Mouse (Mus musculus) hindbrain, embryonic 15.5 days (tissue): ENCODE results near the gene Bmp2. TPM values are rescaled to one million over a fixed set of nuclear protein-coding genes. Genes with fewer than 3 reads are reported as not detected.

Experiments
- ATAC-seq: fragments of 200-750 bp; cut with Nextera tagmentation; 2 replicates; pipeline ENCODE4 v1.8.0; 2017; ENCODE audit warnings: low read depth, moderate number of reproducible peaks, moderate TSS enrichment; ENCODE audit not compliant: low FRiP score
- H3K27ac ChIP-seq: fragments of 300-500 bp; sonication (generic); replicated peaks from 2 replicates; pipeline ENCODE4 v1.5.1; 2015; ENCODE audit warnings: mild to moderate bottlenecking, inconsistent platforms
- H3K27me3 ChIP-seq: fragments of 300-500 bp; sonication (generic); 2 replicates; pipeline ENCODE4 v1.6.1; 2015; ENCODE audit warnings: control low read depth, inconsistent platforms
- H3K36me3 ChIP-seq: fragments of 300-500 bp; sonication (generic); 2 replicates; pipeline ENCODE4 v1.6.1; 2015; ENCODE audit warnings: control low read depth, inconsistent platforms
- H3K4me1 ChIP-seq: fragments of 300-500 bp; sonication (generic); replicated peaks from 2 replicates; pipeline ENCODE4 v1.6.1; 2015; ENCODE audit warnings: control low read depth, inconsistent platforms
- H3K4me2 ChIP-seq: fragments of 300-500 bp; sonication (generic); 2 replicates; pipeline ENCODE4 v1.6.1; 2015; ENCODE audit warnings: moderate library complexity, mild to moderate bottlenecking, inconsistent platforms
- H3K4me3 ChIP-seq: fragments of 300-500 bp; sonication (generic); 2 replicates; pipeline ENCODE4 v1.5.1; 2015; ENCODE audit warnings: mild to moderate bottlenecking, inconsistent platforms
- H3K9ac ChIP-seq: fragments of 300-500 bp; sonication (generic); 2 replicates; pipeline ENCODE4 v1.6.1; 2015; ENCODE audit warnings: inconsistent platforms
- H3K9me3 ChIP-seq: fragments of 300-500 bp; sonication (generic); 2 replicates; pipeline ENCODE4 v1.6.1; 2016; ENCODE audit warnings: control low read depth, inconsistent platforms
- WGBS: fragments of 180-500 bp; shearing (Covaris S2); methylation state at CpG from one replicate; pipeline ENCODE4 v1.1.7; 2015; 5-methylcytosine and 5-hydroxymethylcytosine counted together
- polyA plus RNA-seq: library from polyadenylated mRNA; unstranded; fragments of >200 nt; fragmentation: Nextera tagmentation; extraction: Ambion mirVana; gene quantifications from 2 replicates; pipeline ENCODE4 v1.2.1, GENCODE M21; 2015

The Bmp2 gene
- polyA plus RNA-seq = 3.6 and 3.8 TPM in 2 replicates

DNA sequence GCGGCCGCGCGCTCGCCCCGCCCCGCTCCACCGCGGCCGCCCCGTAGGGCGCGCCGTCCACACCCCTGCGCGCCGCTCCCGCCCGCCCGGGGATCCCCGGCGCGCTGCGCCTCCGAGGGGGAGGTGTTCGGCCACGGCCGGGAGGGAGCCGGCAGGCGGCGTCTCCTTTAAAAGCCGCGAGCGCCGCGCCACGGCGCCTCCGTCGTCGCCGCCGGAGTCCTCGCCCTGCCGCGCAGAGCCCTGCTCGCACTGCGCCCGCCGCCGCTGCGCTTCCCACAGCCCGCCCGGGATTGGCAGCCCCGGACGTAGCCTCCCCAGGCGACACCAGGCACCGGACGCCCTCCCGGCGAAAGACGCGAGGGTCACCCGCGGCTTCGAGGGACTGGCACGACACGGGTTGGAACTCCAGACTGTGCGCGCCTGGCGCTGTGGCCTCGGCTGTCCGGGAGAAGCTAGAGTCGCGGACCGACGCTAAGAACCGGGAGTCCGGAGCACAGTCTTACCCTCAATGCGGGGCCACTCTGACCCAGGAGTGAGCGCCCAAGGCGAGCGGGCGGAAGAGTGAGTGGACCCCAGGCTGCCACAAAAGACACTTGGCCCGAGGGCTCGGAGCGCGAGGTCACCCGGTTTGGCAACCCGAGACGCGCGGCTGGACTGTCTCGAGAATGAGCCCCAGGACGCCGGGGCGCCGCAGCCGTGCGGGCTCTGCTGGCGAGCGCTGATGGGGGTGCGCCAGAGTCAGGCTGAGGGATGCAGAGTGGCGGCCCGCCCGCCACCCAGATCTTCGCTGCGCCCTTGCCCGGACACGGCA lies at the start of gene Bmp2:
Gene Bmp2 (plus strand): TSS at position 129 of the 811 bp plus-strand sequence.
- under 1% methylated on average over 86 of the region's 110 CpGs for WGBS
- Histone ChIP-seq H3K27ac (no peak within 1 kb of the TSS), H3K4me3 (peak within 1 kb of the TSS; percentile 67), H3K27me3 (peaks cover 52% of the 10 kb centered on the region), H3K4me2 (peak within 1 kb of the TSS; percentile 95), H3K4me1 (peaks cover 26% of the 10 kb centered on the region), H3K36me3 (no peaks in the 10 kb centered on the region), H3K9ac (peak within 1 kb of the TSS; percentile 53), H3K9me3 (no peaks in the 10 kb centered on the region)
- peak; percentile 62 for ATAC-seq

DNA sequence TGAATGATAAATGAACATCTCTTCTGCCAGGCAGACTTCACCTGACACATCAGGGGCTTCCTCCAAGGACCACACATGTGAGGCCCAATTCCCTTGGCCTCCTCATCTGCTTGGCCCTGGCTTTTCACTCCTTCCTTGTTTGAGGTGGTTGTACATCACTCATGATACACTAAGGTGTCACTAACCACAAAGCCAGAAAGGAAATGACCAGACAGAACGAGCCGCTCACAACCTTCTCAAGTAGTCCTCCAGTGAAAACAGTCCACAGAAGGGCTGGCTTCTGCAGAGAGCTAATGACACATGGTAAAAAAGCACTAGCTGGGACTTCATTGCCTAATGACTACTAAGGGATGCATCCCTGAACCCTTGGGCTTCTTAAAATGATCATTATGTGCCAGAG lies 46.3 kb upstream of the Bmp2 start:
- no peak for ATAC-seq
- Histone ChIP-seq H3K4me1 (no peaks in the 10 kb centered on the region), H3K9me3 (no peaks in the 10 kb centered on the region), H3K4me3 (no peak overlapping the region), H3K36me3 (no peaks in the 10 kb centered on the region), H3K4me2 (no peak overlapping the region), H3K27ac (no peak overlapping the region), H3K9ac (no peak overlapping the region), H3K27me3 (no peaks in the 10 kb centered on the region)
- 93% methylated on average over 2 of the region's 2 CpGs for WGBS

DNA sequence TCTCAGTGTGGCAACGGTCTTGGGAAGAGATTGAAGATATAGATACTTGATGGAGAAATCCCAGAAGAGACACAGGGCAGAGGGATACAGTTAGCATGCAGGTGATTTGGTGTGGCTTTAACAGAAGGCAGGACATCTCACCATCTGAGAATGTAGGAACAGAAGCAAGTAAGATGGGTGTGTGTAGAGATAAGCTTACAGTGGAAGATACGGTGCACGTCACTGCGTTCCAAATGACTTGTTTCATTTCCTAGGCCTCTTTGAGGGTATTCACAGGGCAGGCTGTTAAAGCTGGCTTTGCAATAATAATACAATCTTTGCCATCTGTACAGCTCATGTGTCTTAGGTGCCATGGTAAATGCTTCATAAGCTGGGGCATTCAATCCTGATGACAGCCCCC lies 44.9 kb upstream of the Bmp2 start:
- H3K9me3 ChIP-seq = no peaks in the 10 kb centered on the region

DNA sequence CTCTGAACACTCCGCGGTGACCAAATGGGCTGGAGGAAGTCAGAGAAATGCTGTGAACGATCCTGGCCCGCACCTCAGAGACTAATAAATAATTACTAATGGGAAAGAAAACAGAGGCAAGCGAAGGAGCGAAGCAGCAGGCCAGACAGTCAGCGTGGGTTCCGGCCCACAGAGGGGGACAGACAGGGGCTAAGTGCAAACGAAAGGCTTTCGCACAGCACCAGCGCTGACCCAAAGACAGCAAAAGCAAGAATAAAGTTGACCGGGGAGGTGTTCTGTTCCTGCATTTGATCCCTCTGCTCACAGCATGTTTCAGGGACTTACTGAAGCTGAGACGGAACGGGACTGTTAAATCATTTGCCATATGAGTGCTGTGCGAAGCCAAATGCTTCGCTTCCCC lies 42.8 kb upstream of the Bmp2 start:
- no peak for ATAC-seq
- 82% methylated on average over 16 of the region's 16 CpGs for WGBS
- Histone ChIP-seq H3K4me2 (no peak overlapping the region), H3K4me3 (no peak overlapping the region), H3K27me3 (no peaks in the 10 kb centered on the region), H3K36me3 (no peaks in the 10 kb centered on the region), H3K9me3 (no peaks in the 10 kb centered on the region), H3K27ac (no peak overlapping the region), H3K9ac (no peak overlapping the region), H3K4me1 (no peaks in the 10 kb centered on the region)

More for the DNA sequence above, 44.9 kb upstream of the Bmp2 start:
- H3K4me3 ChIP-seq = no peak overlapping the region
- ATAC-seq = no peak
- H3K27ac ChIP-seq = no peak overlapping the region
- 88% methylated on average over 4 of the region's 4 CpGs for WGBS
- no peaks in the 10 kb centered on the region for H3K27me3 ChIP-seq
- no peak overlapping the region for H3K9ac ChIP-seq
- no peaks in the 10 kb centered on the region for H3K36me3 ChIP-seq
- H3K4me2 ChIP-seq = no peak overlapping the region
- no peaks in the 10 kb centered on the region for H3K4me1 ChIP-seq

DNA sequence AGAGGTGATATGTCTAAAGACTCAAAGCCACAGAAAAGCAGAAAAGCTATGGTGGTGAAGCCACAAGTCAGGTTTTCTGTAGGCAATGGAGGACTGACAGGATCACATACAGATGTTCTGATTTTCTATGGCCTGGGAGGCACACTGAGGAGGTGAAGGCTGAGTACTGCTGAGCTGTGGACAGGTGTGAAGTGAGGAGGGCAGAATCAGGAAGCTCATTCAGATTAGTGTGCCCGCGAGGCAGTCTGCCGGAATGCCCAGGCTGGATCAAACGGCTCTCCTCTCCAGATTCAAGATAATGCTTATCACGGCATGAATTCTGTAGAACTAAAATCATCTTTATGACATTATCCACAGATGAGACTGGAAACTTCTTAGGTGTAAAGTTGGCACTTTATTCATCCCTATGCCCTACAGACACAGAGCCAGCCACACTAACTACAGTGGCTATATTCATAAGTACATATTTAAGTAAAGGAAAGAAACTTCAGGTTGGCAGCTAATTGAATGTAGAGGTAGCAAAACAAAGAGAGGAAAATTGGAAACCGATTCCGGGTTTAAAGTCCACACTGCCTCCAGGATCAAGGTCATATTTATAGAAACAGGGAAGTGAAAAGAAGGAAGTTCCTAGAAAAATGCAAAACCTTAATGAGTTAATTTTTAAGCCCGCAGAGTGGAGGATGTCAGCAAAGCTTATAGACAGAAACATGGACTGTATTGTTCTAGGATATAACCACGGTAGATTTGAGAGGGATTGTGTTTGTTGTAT lies 40.8 kb upstream of the Bmp2 start:
- Histone ChIP-seq H3K27me3 (no peaks in the 10 kb centered on the region), H3K4me2 (no peak overlapping the region), H3K4me3 (no peak overlapping the region), H3K27ac (no peak overlapping the region), H3K36me3 (no peaks in the 10 kb centered on the region), H3K9me3 (no peaks in the 10 kb centered on the region), H3K9ac (no peak overlapping the region), H3K4me1 (no peaks in the 10 kb centered on the region)
- 83% methylated on average over 9 of the region's 9 CpGs for WGBS
- ATAC-seq = no peak

DNA sequence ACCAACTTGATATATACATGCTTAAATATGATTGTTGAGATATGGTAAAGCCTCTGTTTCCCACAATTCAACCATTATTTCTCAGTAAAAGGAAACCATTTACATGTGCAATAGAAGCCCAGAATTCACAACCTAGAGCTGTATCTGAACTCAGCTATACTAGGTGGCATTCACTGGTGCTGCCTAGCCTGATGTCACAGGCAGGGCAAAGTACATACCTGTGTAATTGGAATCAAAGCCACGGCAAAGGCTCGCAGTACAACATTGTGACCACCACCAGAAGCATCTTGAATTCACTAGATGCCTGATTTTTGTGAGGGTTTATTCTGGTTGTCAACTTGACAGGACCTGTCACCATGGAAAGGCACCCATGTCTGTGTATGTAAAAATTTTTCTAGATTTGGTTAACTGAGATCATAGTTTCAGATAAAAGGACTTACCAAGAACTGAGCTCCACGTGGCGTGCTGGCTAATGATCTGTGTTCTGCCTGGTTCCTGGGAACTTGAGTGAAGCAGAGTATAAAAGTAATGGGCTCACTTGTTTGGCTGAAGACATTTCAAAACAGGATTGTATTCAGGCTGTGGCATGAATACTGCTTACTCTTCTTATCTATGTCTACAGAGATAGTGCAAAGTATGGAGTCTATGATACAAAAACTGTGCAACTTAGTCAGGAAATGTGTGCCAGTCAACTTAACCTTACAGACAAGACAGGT lies 35.5 kb upstream of the Bmp2 start:
- H3K4me2 ChIP-seq = no peak overlapping the region
- no peaks in the 10 kb centered on the region for H3K27me3 ChIP-seq
- no peaks in the 10 kb centered on the region for H3K9me3 ChIP-seq
- H3K4me3 ChIP-seq = no peak overlapping the region
- no peak overlapping the region for H3K9ac ChIP-seq
- no peaks in the 10 kb centered on the region for H3K4me1 ChIP-seq
- no peaks in the 10 kb centered on the region for H3K36me3 ChIP-seq
- ATAC-seq = no peak
- no peak overlapping the region for H3K27ac ChIP-seq
- 96% methylated on average over 4 of the region's 4 CpGs for WGBS

DNA sequence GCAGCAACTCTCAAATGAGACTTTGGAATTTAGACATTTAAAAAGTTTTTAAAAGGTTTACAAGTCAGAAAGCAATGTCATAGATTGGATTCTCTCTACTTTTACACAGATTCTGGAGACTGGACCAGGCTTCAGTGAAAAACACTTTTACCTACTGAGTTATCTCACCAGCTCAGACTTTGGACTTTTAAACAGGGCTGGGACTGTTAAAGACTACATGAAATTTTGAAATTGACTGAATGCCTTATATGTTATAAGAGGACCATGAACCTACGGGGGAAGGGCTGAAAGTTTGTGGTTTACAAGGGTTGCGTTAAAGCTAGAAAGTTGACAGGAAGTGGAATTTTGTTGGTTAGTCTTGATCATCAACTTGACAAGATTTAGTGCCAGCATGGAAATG lies 34.1 kb upstream of the Bmp2 start:
- H3K4me3 ChIP-seq = no peak overlapping the region
- H3K4me1 ChIP-seq = no peaks in the 10 kb centered on the region
- H3K27me3 ChIP-seq = no peaks in the 10 kb centered on the region
- no peaks in the 10 kb centered on the region for H3K9me3 ChIP-seq
- ATAC-seq = no peak
- H3K27ac ChIP-seq = no peak overlapping the region
- no peak overlapping the region for H3K9ac ChIP-seq
- no peaks in the 10 kb centered on the region for H3K36me3 ChIP-seq
- WGBS = 95% methylated on average over 2 of the region's 2 CpGs
- H3K4me2 ChIP-seq = no peak overlapping the region

DNA sequence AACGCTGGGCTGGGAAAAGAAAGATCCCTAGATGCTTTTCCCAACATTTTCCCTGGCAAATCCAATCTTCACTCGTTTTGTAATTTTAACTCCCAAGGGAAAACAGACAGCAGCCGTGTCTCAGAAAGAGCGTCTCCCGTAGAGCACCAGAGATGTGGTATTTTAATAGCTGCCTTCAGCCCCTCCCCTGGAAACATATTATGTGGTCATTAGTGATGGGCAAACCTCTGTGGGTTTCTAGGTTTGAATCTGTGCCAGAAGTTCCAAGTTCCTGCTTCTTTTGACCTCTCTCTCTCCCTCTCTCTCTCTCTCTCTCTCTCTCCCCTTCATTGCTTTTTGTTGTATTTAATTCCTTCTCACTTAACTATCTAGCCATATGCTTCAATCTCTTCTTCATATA lies 30.8 kb upstream of the Bmp2 start:
- H3K27me3 ChIP-seq = no peaks in the 10 kb centered on the region
- WGBS = 43% methylated on average over 5 of the region's 5 CpGs
- no peak for ATAC-seq
- H3K4me1 ChIP-seq = no peaks in the 10 kb centered on the region
- no peaks in the 10 kb centered on the region for H3K36me3 ChIP-seq
- no peak overlapping the region for H3K4me3 ChIP-seq
- H3K9ac ChIP-seq = no peak overlapping the region
- no peak overlapping the region for H3K27ac ChIP-seq
- no peaks in the 10 kb centered on the region for H3K9me3 ChIP-seq
- no peak overlapping the region for H3K4me2 ChIP-seq

DNA sequence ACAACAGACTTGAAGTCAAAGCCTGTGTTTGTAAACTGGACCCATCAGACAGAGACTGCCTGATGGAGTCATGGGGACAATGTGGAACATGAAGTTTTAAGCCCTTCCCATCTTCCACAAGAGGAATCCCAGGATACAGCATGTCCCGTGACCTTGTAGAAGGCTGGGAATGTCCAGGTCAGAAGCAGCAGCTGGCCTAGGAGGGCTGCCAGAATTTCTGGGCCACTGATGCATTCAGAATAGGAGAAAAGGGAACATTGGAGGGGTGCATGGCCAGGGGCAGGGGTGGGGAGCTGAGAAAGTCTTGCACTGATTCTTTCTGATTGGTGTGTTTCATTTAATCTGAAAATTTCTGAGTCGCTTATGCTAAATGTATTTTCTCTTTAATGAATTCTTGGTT lies 29.8 kb upstream of the Bmp2 start:
- H3K4me2 ChIP-seq = no peak overlapping the region
- no peak overlapping the region for H3K9ac ChIP-seq
- H3K4me1 ChIP-seq = no peaks in the 10 kb centered on the region
- H3K4me3 ChIP-seq = no peak overlapping the region
- H3K27me3 ChIP-seq = no peaks in the 10 kb centered on the region
- 93% methylated on average over 2 of the region's 2 CpGs for WGBS
- H3K27ac ChIP-seq = no peak overlapping the region
- no peak for ATAC-seq
- no peaks in the 10 kb centered on the region for H3K36me3 ChIP-seq
- H3K9me3 ChIP-seq = no peaks in the 10 kb centered on the region

DNA sequence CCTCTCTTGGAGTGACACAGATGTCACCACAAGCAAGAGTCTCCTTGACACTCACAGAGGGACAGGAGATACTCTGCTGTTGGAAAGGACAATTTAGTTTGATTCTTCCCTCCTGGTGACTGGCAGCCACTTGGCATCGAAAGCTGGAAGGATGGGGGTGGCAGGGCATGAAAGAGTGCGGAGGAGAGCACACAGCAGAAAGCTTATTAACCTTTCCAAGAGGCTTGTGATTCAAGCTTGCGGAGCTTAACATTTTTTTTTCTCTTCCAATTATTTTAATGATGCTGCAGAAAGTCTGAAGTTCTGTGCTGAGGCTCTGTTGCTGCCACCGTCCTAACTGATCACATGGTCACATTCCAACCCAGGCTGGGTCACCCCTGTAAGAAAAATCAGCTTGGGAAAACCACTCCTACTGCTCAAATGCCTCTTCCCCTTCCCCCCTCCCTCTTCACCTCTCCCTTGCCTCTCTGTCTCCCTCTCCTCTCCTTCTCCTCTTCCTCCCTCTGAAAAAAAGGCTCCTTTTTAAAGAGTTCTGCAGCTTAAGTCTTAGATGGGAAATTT lies 26.3 kb upstream of the Bmp2 start:
- H3K4me1 ChIP-seq = no peaks in the 10 kb centered on the region
- H3K27me3 ChIP-seq = no peaks in the 10 kb centered on the region
- ATAC-seq = no peak
- H3K27ac ChIP-seq = no peak overlapping the region
- H3K9me3 ChIP-seq = no peaks in the 10 kb centered on the region
- no peaks in the 10 kb centered on the region for H3K36me3 ChIP-seq
- no peak overlapping the region for H3K9ac ChIP-seq
- H3K4me2 ChIP-seq = no peak overlapping the region
- H3K4me3 ChIP-seq = no peak overlapping the region
- WGBS = 54% methylated on average over 4 of the region's 4 CpGs

DNA sequence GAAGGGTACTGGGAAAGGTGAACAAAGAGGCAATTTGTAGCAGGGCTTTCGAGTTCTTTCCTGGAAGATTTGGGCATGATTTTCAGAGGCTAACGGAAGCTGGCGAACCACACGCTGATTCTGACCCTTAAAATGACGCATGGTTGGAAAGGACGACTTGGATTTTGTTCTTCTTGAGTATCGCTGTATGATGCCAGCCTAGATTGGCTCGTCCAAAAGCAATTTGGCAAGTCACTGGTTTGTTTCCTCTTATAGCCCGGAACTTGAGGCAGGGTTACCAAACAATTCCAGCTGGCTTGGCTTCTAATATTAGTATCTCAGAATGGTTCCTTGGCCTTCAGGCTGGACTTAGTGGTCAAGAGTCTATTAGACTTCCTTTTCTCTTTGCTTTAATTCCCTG lies 22.6 kb upstream of the Bmp2 start:
- no peaks in the 10 kb centered on the region for H3K4me1 ChIP-seq
- H3K27ac ChIP-seq = no peak overlapping the region
- H3K9ac ChIP-seq = no peak overlapping the region
- H3K36me3 ChIP-seq = no peaks in the 10 kb centered on the region
- no peak overlapping the region for H3K4me2 ChIP-seq
- WGBS = 92% methylated on average over 9 of the region's 9 CpGs
- H3K9me3 ChIP-seq = no peaks in the 10 kb centered on the region
- ATAC-seq = no peak
- no peaks in the 10 kb centered on the region for H3K27me3 ChIP-seq
- no peak overlapping the region for H3K4me3 ChIP-seq

DNA sequence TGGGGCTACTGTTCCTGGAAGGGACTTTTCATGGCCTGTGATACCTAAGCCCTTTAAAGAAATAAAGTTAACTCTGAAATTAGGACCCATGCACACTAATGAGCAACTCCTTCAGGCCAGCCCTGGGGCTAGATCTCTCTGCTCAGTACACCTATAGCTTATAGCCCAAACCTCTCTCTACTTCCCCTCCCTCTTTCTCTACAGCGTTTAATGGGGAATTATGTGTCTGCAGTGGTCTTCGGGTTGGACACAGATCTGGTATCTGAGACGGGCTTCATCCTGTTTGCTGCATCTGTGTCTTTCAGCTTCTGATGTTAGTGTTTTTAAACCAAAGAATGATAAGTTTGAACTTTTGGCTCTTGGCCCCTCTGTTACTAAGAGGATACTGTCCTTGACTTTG lies 18.9 kb upstream of the Bmp2 start:
- Histone ChIP-seq H3K4me1 (no peaks in the 10 kb centered on the region), H3K9ac (no peak overlapping the region), H3K4me3 (no peak overlapping the region), H3K27ac (no peak overlapping the region), H3K9me3 (no peaks in the 10 kb centered on the region), H3K36me3 (no peaks in the 10 kb centered on the region), H3K4me2 (no peak overlapping the region), H3K27me3 (no peaks in the 10 kb centered on the region)
- WGBS = 87% methylated on average over 3 of the region's 3 CpGs
- no peak for ATAC-seq
